Mouse (Mus musculus): ENCODE measurements around the gene Plk4.
"Not testable (repeated sequence)": the region's sequence is repeated elsewhere in the genome, so short reads cannot be mapped to it uniquely, and the experiment has no call there.

Plk4 gene

DNA sequence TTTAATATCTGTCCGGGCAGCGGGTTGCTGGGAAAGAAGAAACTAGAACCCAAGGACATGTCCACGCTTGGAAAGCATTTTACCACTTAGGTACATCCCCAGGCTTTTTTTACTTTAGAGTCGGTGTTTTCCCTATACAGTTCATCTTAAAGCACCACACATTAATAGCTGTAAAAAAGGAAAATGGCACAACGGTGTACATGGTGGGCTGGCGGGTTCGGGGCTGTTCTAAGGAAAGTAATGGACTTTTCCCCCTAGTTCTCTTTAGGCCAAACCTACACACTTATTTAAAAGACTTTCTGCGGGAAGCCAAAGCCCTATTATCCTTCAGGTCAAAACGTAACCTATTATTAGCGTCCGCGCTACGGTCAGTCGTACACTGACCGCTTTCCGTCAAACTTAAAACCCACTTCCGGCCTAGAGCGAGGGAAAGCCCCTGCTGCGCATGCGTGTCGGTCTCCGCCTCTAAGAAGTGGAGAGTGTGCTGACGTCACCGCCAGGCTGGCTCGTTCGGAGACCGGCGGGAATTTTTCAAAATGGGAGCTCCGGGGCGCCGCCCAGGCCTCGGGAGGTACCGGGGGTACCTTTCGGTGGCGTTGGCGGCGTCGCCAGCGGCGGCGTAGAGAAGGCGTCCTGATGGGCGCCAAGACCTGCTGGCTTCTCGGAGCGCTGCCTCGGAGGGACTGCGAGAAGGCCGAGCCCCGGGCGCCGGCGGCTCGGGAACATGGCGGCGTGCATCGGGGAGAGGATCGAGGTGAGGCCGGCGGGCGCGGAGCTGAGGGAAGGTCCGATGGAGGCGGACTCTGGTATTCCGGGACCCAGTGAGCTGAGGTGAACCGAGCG lies at the start of gene Plk4:
TSS of gene Plk4 (plus strand) at position 490 of the 843 bp plus-strand sequence.
- peak; percentile 96 for DNase-seq (ENCODE audit: low read depth, low spot score)

DNA sequence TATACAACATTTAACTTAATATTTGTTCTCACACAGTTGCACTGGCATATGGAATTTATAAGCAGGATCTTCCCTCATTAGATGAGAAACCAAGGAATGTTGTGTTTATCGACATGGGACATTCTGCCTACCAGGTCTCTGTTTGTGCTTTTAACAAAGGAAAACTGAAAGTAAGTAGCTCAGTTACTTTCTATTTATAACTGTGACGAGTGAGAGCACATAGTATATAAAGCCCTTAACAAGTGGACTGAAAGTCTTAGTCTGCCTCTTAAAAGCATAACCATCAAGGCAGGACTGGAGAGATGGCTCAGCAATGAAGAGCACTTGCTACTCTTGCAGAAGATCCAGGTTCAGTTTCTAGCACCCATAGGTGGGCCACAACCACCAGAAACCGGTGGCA lies 39.1 kb upstream of the Plk4 start:
- DNase-seq (ENCODE audit: low read depth, low spot score) = no peak

DNA sequence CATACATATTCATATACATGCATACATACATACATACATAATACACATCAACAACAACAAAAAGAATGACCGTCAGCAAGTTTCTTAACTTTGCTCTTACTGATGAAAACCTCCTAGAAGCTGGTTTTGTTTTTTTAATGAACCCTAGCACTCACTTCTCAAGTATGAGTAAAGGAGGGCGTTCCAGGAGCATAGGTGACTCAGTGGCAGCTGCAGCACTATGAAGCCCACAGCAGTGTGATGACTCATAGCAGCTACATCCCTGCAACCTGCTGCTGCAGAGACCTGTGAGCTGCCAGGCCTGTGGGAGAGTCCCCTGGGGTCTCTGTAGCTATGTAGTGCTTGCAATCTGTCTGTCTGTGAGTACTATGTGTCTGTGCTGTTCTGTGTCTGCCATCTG lies 38.5 kb upstream of the Plk4 start:
- no peak for DNase-seq (ENCODE audit: low read depth, low spot score)

DNA sequence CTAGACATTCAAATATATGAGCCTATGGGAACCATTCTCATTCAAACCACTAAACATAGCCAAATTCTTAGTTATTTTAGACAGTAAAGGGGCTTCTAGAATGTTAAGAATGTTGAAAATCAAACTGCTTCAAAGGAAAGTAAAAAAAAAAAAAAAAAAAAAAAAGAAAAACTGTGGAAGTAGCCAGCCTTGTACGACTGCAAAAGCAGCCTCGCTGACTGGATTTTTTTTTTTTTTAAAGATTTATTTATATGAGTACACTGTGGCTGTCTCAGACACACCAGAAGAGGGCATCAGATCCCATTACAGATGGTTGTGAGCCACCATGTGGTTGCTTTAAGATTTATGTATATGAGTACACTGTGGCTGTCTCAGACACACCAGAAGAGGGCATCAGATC lies 6.0 kb upstream of the Plk4 start:
- no peak for DNase-seq (ENCODE audit: low read depth, low spot score)

DNA sequence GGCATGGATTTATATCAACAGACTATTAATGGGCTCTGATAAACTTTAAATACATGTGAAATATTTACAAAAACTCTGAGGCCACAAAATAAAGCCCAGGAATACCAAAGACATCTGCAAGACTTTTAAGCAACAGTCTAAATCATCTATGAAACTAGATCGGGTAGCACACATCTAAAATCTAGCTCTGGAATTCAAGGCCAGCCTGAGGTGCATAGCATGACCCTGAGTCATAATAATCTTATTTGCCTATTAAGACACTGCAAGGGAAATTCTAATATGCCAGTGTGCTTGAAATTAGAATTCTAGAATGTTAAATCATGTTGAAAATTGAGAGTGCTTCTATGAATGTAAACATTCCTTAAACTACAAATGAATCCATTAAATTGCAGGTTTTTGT lies 1.8 kb upstream of the Plk4 start:
- DNase-seq (ENCODE audit: low read depth, low spot score) = no peak

DNA sequence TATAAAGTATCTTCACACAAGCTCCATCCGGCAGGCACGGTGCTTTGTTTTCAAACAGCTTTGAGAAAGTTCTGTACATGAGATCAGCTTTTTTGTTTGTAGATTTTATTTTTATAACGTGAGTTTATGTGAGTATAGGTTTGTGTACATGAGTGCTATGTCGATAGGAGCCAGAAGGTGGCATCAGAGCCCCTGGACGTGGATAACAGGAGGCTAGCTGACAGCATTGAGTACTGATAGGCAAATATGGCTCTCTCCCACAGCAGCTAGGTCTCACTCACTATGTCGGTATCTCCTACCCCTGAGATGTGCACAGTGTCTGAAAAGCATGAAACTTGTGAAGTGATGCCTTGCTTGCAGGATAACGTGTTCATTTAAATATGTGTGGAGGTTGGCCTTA lies 1.3 kb upstream of the Plk4 start:
- peak; percentile 81 for DNase-seq (ENCODE audit: low read depth, low spot score)

DNA sequence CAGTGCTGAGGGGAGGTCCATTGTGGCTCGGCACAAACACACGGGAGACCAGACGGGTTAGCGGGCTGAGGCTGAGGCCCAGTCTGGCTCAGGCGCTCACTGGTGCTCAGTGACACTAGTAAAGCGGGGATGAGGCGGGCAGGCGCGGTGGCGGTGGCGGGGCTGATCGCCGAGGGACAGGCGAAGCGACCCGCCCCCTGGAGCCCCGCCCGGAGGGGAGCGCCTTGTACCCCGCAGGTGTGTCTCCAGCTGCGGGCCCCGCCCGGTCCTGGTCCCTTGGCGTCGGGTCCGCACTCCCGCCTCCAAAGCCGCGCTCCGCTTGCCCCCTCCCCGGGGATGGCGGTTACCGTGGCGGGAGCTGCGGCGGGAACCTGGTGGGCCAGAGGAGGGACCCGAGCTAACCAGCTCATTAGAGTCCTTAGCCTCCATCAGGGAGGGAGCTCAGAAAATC lies 579 bp downstream of the Plk4 start:
- peak; percentile 48 for DNase-seq (ENCODE audit: low read depth, low spot score)

DNA sequence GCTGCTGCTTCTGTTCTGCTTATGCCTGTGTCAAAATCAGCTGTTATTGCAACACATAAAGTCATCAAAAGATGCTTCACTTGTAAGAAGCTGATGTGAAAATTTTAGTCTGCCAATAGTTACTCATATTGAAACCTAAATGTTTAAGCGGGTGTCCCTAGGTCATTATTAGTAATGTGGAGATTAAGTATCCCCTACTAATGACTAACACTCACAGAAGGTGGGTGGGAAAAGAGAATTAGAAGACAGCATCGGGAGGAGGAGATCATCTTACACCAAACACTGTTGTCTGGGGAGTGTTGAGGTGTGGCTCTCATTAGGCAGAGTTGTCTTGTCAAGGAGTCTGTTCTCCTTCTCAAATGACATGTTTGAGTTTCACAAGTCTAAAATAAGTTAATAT lies 7.1 kb downstream of the Plk4 start:
- no peak for DNase-seq (ENCODE audit: low read depth, low spot score)

DNA sequence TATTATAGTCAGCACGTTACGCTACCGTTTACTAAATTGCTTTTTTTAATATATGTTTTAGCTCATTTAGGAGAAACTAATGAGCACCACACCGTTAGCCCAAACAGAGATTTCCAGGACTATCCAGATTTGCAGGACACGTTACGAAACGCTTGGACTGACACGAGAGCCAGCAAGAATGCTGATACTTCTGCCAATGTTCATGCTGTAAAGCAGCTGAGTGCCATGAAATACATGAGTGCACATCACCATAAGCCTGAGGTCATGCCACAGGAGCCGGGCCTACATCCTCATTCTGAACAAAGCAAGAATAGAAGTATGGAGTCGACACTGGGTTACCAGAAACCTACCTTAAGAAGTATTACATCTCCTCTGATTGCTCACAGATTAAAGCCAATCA lies 8.9 kb downstream of the Plk4 start:
- DNase-seq (ENCODE audit: low read depth, low spot score) = no peak

DNA sequence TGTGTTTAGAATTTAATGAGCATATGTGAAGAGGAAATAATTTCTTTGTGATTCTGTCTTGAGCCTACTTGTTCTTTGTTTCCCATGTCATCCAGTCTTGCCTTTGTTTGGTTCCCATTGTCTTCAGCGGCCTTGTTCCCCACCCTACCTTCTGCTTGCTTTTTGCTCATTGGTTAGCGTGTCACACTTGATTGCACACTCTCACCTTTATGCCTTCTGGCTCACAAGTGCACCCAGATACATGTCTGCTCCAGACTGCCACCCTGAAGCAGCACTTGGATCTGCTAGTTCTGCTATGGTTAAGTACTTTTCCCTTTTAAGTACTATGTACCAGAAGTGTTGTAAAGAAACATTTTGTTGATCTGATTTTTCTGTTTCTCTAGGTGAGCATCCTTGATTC lies 10.1 kb downstream of the Plk4 start:
- DNase-seq (ENCODE audit: low read depth, low spot score) = no peak

DNA sequence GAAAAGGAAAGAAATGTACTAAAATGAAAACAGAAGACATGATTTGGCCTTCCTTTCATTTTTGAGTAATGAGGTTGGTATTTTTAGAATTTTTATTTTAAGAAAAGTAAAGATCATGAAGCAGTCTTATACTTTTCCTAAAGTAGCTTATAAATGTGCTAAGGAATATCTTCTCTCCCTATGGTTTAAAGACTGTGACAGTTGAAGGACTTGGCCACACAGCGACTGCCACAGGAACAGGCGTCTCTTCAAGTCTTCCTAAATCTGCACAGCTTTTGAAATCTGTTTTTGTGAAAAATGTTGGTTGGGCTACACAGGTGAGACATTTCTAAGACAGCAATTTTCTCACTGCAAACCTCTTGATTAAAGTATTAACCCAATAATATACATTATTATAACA lies 13.5 kb downstream of the Plk4 start:
- no peak for DNase-seq (ENCODE audit: low read depth, low spot score)

DNA sequence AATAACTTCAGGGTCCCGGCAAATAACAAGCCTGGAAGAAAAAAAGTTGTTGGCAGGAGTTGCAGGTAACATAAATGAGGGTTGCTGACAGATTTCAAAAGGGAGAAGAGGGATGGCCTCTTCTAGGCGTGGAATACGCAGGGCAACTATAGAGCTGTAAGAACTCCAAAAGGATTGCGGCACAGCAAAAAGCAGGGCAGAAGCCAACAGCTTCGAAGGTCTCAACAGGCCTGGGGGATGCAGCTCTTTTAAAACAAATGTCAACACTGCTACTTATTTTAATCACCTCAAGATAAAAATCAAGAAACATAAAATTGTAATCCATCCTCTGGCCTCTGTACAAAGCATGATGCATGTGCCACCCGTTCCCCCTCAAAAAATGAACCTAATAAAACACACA lies 45.7 kb downstream of the Plk4 start:
- DNase-seq (ENCODE audit: low read depth, low spot score) = not testable (repeated sequence)

DNA sequence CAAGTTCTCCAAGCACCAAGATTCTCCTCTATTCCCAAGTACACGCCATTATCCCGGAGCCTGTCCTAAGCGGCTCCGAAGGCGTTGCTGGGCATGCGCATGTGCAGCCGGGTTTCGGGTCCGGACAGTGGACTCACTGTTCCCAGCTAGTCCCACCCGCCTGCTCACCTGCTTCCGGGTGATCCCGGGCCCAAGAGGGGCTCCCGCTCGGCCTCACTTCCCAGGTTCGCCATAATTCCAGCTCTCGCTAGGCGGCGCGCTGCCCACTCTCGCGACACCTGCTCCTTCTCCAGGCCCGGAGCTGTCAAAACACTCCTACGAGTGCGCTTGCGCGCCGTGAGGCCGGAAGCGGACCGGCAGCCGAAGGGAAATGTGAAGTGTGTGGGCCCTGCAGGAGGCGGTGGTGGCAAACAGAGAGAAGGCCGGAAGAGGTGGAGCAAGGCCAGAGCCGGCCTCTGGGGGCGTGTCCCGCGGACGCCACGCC lies 46.7 kb downstream of the Plk4 start, which contains the start of gene Mfsd8:
TSS of gene Mfsd8 (minus strand) at position 414 of the 484 bp plus-strand sequence.
- peak; percentile 98 for DNase-seq (ENCODE audit: low read depth, low spot score)

DNA sequence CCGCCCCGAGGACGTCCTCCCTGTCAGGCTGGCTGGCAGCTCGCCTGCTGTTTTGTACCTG lies 47.0 kb downstream of the Plk4 start, which contains the start of gene Abhd18:
TSS of gene Abhd18 (plus strand) at position 14 of the 61 bp plus-strand sequence.
- not testable (repeated sequence) for DNase-seq (ENCODE audit: low read depth, low spot score)

DNA sequence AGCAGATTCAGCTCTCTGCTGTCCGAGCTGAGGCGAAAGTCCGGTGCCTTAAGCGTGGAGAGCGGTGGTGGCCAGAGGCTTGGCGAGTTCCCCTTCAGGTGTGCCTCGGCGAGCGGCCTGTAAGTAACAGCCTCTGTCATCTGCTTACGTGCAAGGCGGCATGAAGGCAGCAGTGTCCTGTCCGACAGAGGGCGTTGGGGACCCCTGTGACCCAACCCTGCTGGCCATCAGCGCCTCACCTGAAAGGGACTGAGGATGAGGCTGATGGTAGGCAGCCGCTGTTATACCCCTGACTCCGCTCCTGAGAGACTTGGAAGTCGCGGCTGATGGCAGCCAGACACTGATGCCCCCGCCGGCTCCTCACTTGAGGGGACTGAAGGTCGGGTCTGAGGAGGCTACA lies 47.2 kb downstream of the Plk4 start:
- DNase-seq (ENCODE audit: low read depth, low spot score) = peak; percentile 41

DNA sequence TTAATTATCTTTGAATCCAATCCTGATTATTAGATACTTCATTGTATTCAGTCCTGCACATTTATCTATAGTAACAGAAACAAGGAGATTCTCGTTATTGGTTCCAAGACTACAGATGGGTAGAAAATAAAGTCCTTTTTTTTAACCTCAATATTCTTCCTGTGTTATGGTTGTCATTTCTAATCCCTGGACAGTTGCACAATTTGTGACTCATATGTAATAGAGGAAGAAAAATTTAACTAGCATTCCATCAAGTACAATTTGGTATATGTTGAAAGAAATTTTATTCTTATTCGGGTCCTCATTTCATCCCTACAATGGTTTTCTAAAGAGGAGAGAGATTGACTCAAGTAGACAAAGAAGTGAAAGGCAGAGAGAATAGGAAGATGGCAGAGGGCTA lies 48.1 kb downstream of the Plk4 start:
- not testable (repeated sequence) for DNase-seq (ENCODE audit: low read depth, low spot score)

DNA sequence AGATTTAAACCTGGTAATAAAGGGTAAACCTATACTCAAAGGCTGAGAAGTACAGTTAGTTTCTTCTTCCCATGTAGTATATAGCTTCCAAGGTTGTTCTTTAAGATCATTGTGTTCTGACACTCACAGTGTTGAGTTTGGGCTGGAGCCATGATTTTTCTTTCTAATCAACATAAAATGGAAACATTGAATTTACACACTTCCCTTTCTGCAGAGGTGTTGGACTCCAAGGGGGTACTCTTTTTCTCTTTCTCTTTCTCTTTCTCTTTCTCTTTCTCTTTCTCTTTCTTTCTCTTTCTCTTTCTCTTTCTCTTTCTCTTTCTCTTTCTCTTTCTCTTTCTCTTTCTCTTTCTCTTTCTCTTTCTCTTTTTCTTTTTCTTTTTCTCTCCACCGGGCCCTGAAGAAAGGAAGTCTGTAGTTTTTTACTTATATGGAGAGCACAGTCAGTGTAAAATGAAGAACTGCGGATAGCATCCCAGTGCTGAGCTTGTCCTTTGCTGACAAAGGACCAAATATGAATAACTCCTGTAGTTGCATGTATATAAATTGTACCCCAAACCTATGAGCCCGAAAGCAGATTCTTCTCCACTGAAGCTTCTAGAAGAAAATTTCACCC lies 53.4 kb downstream of the Plk4 start:
- not testable (repeated sequence) for DNase-seq (ENCODE audit: low read depth, low spot score)
